Mouse (Mus musculus): ENCODE data around the gene Bend3.
A peak's percentile ranks its signal among the peaks of the same experiment; 100 is the strongest.

The Bend3 gene

GRCm38 (mm10) chr10:43534382-43534781 lies 55.8 kb downstream of the Bend3 start:
- DNase-seq (ENCODE audit: low read depth): no peak

- DNase-seq (ENCODE audit: low read depth): no peak
These were observed 59.0 kb downstream of the Bend3 start for GRCm38 (mm10) chr10:43537652-43538051.

- no peak for DNase-seq (ENCODE audit: low read depth)
These were observed 60.2 kb downstream of the Bend3 start for GRCm38 (mm10) chr10:43538831-43539230.

- no peak for DNase-seq (ENCODE audit: low read depth)
These were observed 61.2 kb downstream of the Bend3 start for GRCm38 (mm10) chr10:43539746-43540310.

- DNase-seq (ENCODE audit: low read depth): peak; percentile 84
These were observed 62.0 kb downstream of the Bend3 start, which contains the start of gene 1700021F05Rik for GRCm38 (mm10) chr10:43540442-43541152. TSS of gene 1700021F05Rik (minus strand) at chr10:43540994.

GRCm38 (mm10) chr10:43541153-43541544 lies 62.5 kb downstream of the Bend3 start:
- DNase-seq (ENCODE audit: low read depth): no peak

GRCm38 (mm10) chr10:43549411-43549810 lies 70.8 kb downstream of the Bend3 start:
- DNase-seq (ENCODE audit: low read depth): no peak

- no peak for DNase-seq (ENCODE audit: low read depth)
These were observed 72.3 kb downstream of the Bend3 start for GRCm38 (mm10) chr10:43550923-43551322.

- DNase-seq (ENCODE audit: low read depth): no peak
These were observed 72.8 kb downstream of the Bend3 start for GRCm38 (mm10) chr10:43551388-43551787.

- DNase-seq (ENCODE audit: low read depth): no peak
These were observed 79.1 kb downstream of the Bend3 start for GRCm38 (mm10) chr10:43557630-43558165.

- no peak for DNase-seq (ENCODE audit: low read depth)
These were observed 80.7 kb downstream of the Bend3 start for GRCm38 (mm10) chr10:43559313-43559712.

GRCm38 (mm10) chr10:43560765-43561164 lies 82.1 kb downstream of the Bend3 start:
- no peak for DNase-seq (ENCODE audit: low read depth)

GRCm38 (mm10) chr10:43561311-43561710 lies 82.7 kb downstream of the Bend3 start:
- DNase-seq (ENCODE audit: low read depth): no peak

Measured in fibroblast of lung, adult 2 months (primary cell).